Mouse (Mus musculus): ENCODE results near the gene Ryr1.

Gene Ryr1

GRCm38 (mm10) chr7:28961927-28962670 is 162.9 kb downstream of the Ryr1 start, which contains the start of gene Actn4:
Gene Actn4 (minus strand): TSS chr7:28962340.
- DNase-seq (ENCODE audit: extremely low read depth, low read depth), result peak; percentile 88

GRCm38 (mm10) chr7:28961584-28961926 is 163.4 kb downstream of the Ryr1 start:
- no peak for DNase-seq (ENCODE audit: extremely low read depth, low read depth)

- no peak for DNase-seq (ENCODE audit: extremely low read depth, low read depth)
These were observed 164.5 kb downstream of the Ryr1 start for GRCm38 (mm10) chr7:28960354-28961046.

GRCm38 (mm10) chr7:28959505-28960045 is 165.4 kb downstream of the Ryr1 start:
- peak; percentile 87 for DNase-seq (ENCODE audit: extremely low read depth, low read depth)

GRCm38 (mm10) chr7:28958770-28959169 is 166.2 kb downstream of the Ryr1 start:
- DNase-seq (ENCODE audit: extremely low read depth, low read depth), result no peak

- no peak for DNase-seq (ENCODE audit: extremely low read depth, low read depth)
These were observed 166.8 kb downstream of the Ryr1 start for GRCm38 (mm10) chr7:28957997-28958725.

GRCm38 (mm10) chr7:28957286-28957685 is 167.7 kb downstream of the Ryr1 start:
- no peak for DNase-seq (ENCODE audit: extremely low read depth, low read depth)

- no peak for DNase-seq (ENCODE audit: extremely low read depth, low read depth)
These were observed 168.7 kb downstream of the Ryr1 start for GRCm38 (mm10) chr7:28956270-28956669.

- DNase-seq (ENCODE audit: extremely low read depth, low read depth), result no peak
These were observed 169.6 kb downstream of the Ryr1 start for GRCm38 (mm10) chr7:28955295-28955897.

GRCm38 (mm10) chr7:28954773-28955172 is 170.2 kb downstream of the Ryr1 start:
- DNase-seq (ENCODE audit: extremely low read depth, low read depth), result no peak

- peak; percentile 58 for DNase-seq (ENCODE audit: extremely low read depth, low read depth)
These were observed 171.3 kb downstream of the Ryr1 start for GRCm38 (mm10) chr7:28953476-28954376.

Data from MEL-GATA-1-ER (cell line).